Mouse (Mus musculus) lung, postnatal 25 days (tissue): ENCODE measurements around the gene Cdk6.

Source experiments
- DNase-seq: peaks from one replicate; pipeline ENCODE4 v3.0.0; 2022; ENCODE audit warnings: low spot score

Gene Cdk6

GRCm38 (mm10) chr5:3483054-3483722 is 141.9 kb downstream of the Cdk6 start:
- DNase-seq = no peak

GRCm38 (mm10) chr5:3486579-3487282 is 145.4 kb downstream of the Cdk6 start:
- no peak for DNase-seq

GRCm38 (mm10) chr5:3488146-3488774 is 147.0 kb downstream of the Cdk6 start:
- DNase-seq = no peak

- DNase-seq = no peak
These were observed 149.1 kb downstream of the Cdk6 start for GRCm38 (mm10) chr5:3490358-3490757.

GRCm38 (mm10) chr5:3491084-3491483 is 149.8 kb downstream of the Cdk6 start:
- DNase-seq = peak; percentile 84

DNA sequence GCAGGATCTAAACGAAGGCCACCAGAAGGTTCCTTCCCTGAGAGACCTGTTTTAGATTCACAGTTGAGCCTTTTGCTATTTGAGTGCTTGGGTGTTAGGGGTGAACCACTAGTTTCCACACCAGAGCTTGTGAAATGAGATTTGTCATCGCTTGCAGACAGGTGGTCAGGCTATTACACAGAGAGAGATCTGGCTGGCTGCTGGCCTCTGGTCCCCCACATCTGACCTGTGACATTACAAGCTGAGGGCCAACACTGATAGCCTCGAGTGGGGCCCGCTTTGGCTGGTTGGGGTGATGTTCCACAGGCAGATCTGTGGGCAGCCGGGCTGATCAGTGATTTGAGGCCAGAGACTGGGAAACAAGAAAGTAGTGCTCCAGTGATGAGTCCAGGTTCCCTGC is 150.6 kb downstream of the Cdk6 start:
- no peak for DNase-seq

GRCm38 (mm10) chr5:3492776-3493636 is 151.7 kb downstream of the Cdk6 start:
- no peak for DNase-seq

- no peak for DNase-seq
These were observed 152.7 kb downstream of the Cdk6 start for GRCm38 (mm10) chr5:3493968-3494367.

GRCm38 (mm10) chr5:3494452-3495187 is 153.3 kb downstream of the Cdk6 start:
- no peak for DNase-seq

DNA sequence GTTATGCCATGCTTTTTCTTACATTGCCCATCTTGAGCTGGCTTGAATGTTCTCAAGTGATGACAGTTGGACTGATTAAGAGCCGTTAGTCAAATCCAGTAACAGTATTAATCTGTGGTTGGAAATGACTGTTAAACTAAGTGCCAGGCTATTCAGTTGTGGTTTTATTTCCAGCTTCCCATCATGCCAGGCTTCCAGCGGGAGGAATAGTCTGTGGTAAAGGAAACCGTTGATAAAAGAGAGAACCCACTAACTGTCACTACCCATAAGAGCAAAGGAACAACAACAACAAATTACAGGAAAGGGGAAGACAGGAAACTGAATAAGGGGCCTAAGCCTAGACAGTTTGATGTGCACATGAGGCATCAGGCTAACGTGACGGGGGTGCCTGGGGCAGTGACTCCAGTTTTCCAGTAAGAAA is 156.2 kb downstream of the Cdk6 start:
- DNase-seq = no peak

- no peak for DNase-seq
These were observed 159.0 kb downstream of the Cdk6 start for GRCm38 (mm10) chr5:3500298-3500697.

GRCm38 (mm10) chr5:3500957-3501563 is 159.8 kb downstream of the Cdk6 start:
- DNase-seq = no peak

- DNase-seq = no peak
These were observed 160.3 kb downstream of the Cdk6 start for GRCm38 (mm10) chr5:3501564-3502001.

DNA sequence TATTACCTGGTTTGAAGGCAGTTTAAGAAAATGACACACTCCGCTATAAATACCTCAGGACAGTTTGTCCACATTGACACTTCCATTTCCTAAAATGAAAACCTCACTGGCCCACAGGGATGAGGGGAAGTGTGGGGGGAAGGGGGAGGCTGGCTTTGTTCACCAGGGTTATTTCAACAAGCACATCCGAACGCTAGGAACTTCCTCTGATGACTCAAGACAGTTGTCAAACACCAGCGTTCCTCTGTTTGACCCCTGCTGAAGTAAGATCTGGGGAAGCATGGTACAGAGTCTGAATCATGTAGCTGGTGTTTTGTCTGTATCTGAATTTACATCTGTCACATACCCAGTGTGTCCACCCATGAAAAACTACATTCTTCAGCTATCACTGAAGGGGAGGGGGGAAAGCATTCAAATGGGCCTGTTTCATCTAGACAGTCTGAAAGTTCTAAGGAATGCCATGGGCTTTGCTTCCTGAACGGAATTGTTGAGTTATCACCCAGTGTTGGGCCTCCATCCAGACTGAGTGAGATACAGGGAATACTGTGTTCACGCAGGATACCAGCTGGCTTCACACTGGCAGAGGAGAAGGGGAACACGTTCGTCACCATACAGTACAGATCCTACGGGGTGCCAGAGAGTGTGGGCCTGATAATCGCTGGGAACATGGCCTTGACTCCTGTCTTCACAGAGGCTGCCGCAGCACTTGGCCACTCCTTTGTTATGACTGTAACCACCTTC is 161.5 kb downstream of the Cdk6 start:
- DNase-seq = peak; percentile 90

DNA sequence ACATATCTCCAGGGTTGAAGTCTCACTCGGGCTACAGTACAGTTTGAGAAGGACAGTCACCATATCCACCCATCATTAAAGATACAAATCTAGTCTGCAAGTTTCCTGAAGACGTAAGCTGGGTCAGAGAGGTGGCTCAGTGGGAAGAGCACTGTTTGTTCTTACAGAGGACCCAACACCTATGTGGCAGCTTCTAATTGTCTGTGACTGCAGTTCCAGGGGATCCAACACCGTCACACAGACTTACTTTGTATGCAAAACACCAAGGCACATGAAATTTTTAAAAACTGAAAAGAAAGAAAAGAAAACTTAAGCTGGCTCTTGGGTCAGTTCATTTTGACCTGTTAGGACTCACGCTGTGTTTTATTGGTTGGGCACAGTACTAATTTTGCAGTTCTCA is 162.1 kb downstream of the Cdk6 start:
- DNase-seq = no peak

DNA sequence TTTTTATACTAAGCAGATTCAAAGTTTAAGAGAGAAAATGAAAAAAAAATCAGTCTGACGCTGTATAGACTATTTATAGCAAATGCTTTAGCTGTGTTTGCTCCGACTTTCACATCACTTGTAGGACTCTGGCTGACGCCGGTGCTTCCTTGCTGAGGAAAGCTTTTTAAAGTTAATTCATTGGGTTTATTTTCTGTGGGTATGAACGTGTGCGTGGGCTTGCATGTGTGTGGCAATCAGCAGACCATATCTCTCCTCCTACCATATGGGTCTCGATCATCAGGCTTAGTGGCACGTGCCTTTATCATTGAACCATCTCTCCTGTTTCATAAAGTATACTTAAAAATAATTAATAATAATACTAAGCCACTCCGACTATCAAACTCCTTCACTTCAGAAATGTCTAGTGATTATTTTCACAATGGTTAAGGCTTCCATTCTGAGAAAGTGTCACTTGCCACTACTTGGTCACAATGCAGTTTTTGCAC is 162.6 kb downstream of the Cdk6 start:
- DNase-seq = no peak

GRCm38 (mm10) chr5:3504453-3504852 is 163.2 kb downstream of the Cdk6 start:
- no peak for DNase-seq

DNA sequence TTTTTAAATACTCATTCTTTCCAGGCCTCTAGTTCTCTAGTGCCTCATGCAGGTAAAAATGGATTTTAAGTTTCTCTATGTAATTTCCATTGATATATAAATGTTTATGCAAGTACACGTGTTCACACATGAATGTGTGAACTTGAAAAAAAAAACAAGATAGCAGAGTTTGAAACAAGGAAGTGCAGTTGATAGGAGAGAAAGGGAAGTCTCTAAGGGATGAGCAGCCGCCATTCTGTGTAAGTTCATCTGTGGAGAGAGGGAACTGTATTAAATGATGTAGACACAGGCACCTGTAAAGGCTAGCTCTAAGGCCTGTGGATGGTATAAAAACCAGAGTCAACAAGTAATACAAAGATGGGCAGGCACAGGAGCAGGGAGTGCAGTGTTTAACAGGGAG is 164.3 kb downstream of the Cdk6 start:
- DNase-seq = no peak

DNA sequence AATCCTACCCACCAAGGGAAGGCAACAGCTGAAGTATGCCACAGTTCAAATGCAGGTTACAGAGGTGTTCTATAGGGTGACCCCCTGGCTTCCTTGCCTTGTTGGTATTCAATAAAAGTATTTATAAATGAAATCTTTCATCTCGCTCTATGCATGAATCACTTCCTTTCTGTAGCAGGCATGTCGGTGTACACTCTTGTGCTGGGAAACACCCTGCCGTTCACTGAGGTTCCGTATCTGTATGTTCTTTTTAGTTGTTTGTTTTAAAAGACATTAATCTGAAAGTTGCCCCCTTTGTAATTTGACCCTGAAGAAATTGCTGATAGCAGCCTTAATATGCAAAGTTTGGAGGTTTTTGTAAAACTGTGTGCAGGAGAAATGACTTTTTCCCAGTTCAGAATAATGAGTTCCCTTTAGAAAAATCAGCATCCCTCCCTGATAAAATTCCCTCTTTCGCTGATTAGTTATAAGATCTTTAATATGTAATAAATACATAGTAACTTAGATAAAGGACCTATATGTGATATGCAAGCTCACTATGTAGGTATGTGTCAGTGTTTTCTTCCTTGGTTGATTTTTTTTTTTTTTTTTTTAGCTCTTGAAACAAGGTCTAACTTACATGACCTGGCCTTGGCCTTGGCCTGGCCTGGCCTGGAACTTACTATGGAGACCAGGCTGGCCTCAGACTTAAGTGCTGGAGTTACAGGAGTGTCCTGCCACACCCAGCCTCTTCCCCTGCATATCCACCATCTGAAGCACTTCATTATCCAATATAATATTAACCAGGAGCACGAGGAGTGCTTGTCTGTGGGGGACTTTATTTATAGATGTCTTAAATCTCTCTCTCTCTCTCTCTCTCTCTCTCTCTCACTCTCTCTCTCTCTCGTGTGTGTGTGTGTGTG is 167.4 kb downstream of the Cdk6 start:
- DNase-seq = no peak
